ENCODE assay signal across 24 mouse cellular contexts in the genomic region with DNA sequence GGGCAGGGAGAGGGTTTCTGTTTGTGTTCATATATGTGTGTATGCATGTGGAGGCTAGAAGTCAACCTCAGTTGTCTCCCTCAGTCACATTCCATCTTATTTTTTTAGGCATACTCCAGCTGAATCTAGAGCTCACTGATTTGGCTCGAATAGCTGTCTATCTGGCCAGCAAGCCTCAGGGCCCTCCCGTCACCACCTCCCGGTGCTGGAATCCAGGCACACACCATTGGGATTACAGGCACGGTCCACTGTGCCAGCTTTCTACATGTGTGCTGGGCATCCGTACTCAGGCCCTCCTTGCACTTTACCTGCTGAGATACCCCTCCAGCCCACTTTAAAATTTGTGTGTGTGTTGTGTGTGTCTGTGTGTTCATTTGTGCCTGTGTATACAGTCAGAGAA. TPM values are rescaled to one million over a fixed set of nuclear protein-coding genes. Genes with fewer than 3 reads are reported as not detected.
DNase-seq lines count a peak whose midpoint lies in the region; ATAC-seq and TF ChIP-seq lines count a peak whose summit lies in the region.
"Had no signal": no experiment of that assay in that cellular context is flagged by ENCODE, and none has a peak within 500 bp of the region (broad histone marks: within the 10 kb centered on the region; RNA-seq: fewer than 3 reads in every experiment).

No protein-coding gene starts in this region.

- no peaks in the 10 kb centered on the region for H3K9me3 ChIP-seq in heart, embryonic 13.5 days
- H3K9me3 ChIP-seq: hindbrain, embryonic 15.5 days; limb, embryonic 12.5 days; liver, embryonic 12.5 days; neural tube, embryonic 13.5 days had no signal

- H3K79me2 ChIP-seq in heart, adult 2 months (replicated peaks; ENCODE audit: control insufficient read depth, insufficient read depth, low read length): no peaks in the 10 kb centered on the region

- peaks cover 2% of the 10 kb centered on the region; the same call in 1 of the 2 replicates for H3K4me1 ChIP-seq in heart, adult 2 months (ENCODE audit: control insufficient read depth, insufficient read depth, low read length)
- H3K4me1 ChIP-seq in heart, embryonic 13.5 days: peaks cover 42% of the 10 kb centered on the region
- H3K4me1 ChIP-seq: limb, embryonic 12.5 days; neural tube, embryonic 13.5 days had no signal

- TF ChIP-seq EP300 in heart, adult 2 months (IDR thresholded peaks at IDR 0.05; ENCODE audit: insufficient read depth, low read depth, low read length): no peak

- peak overlapping the region; percentile 34 for H3K27ac ChIP-seq in heart, adult 2 months
- peak overlapping the region; percentile 61 for H3K27ac ChIP-seq in heart, embryonic 13.5 days (replicated peaks)
- H3K27ac ChIP-seq in layer of hippocampus, adult 2 months: no peak overlapping the region
- H3K27ac ChIP-seq: hindbrain, embryonic 15.5 days; limb, embryonic 12.5 days; liver, embryonic 12.5 days; neural tube, embryonic 13.5 days had no signal

- H3K27me3 ChIP-seq in heart, adult 2 months (ENCODE audit: control insufficient read depth, insufficient read depth, low read length): no peaks in the 10 kb centered on the region
- H3K27me3 ChIP-seq in heart, embryonic 13.5 days (replicated peaks): no peaks in the 10 kb centered on the region
- H3K27me3 ChIP-seq: hindbrain, embryonic 15.5 days; limb, embryonic 12.5 days; liver, embryonic 12.5 days; neural tube, embryonic 13.5 days had no signal

- no peak overlapping the region for H3K4me2 ChIP-seq in heart, embryonic 13.5 days
- H3K4me2 ChIP-seq: hindbrain, embryonic 15.5 days; limb, embryonic 12.5 days; liver, embryonic 12.5 days; neural tube, embryonic 13.5 days had no signal

- no peak for ATAC-seq in heart, embryonic 13.5 days (ENCODE audit: extremely low read depth, insufficient number of reproducible peaks, low FRiP score, low TSS enrichment)
- ATAC-seq: CD4-positive, CD25-positive, alpha-beta regulatory T cell, adult 4 months; forebrain, embryonic 14.5 days; liver, embryonic 12.5 days; midbrain, embryonic 16.5 days had no signal

- intact Hi-C loops in heart, adult 2 months (cut with DNase I): no loop called here
- intact Hi-C loops in heart, postnatal 14 days (cut with DNase I): no loop called here

- no peak overlapping the region for H3K4me3 ChIP-seq in heart, adult 2 months
- H3K4me3 ChIP-seq in heart, embryonic 13.5 days: no peak overlapping the region
- no peak overlapping the region for H3K4me3 ChIP-seq in layer of hippocampus, adult 2 months
- H3K4me3 ChIP-seq: hindbrain, embryonic 15.5 days; limb, embryonic 12.5 days; liver, embryonic 12.5 days; myocyte; neural tube, embryonic 13.5 days had no signal

- WGBS in heart, adult 2 months: 55% methylated on average over 5 of the region's 5 CpGs
- WGBS in heart, embryonic 13.5 days: 31% methylated on average over 5 of the region's 5 CpGs

- TF ChIP-seq POLR2A in heart, adult 2 months (IDR thresholded peaks at IDR 0.05; ENCODE audit: insufficient read depth, low read depth, low read length): no peak

- TF ChIP-seq CTCF in heart, adult 2 months (IDR thresholded peaks at IDR 0.05): no peak
- TF ChIP-seq CTCF in layer of hippocampus, adult 2 months (conservative IDR thresholded peaks at IDR 0.05): no peak

- peaks cover 11% of the 10 kb centered on the region for H3K36me3 ChIP-seq in heart, adult 2 months (ENCODE audit: control insufficient read depth, insufficient read depth, low read length)
- peaks cover 31% of the 10 kb centered on the region for H3K36me3 ChIP-seq in heart, embryonic 13.5 days
- H3K36me3 ChIP-seq: liver, embryonic 12.5 days had no signal

- no peak overlapping the region for H3K9ac ChIP-seq in heart, adult 2 months (ENCODE audit: low read depth, low read length)
- no peak overlapping the region for H3K9ac ChIP-seq in heart, embryonic 13.5 days
- H3K9ac ChIP-seq: hindbrain, embryonic 15.5 days; limb, embryonic 12.5 days; liver, embryonic 12.5 days; neural tube, embryonic 13.5 days had no signal

- peak; percentile 23 to 38 for DNase-seq in cerebellum, postnatal 25 days
- no peak for DNase-seq in cerebellum, adult 11 months
- DNase-seq in heart, adult 2 months: peak; percentile 42 to 56
- peak; percentile 17 to 59 for DNase-seq in heart, postnatal 14 days
- DNase-seq in layer of hippocampus, adult 2 months (ENCODE audit: low spot score in 2 of 2): no peak
- no peak for DNase-seq in embryo, embryonic 10.5 days (ENCODE audit: low spot score)
- DNase-seq: cerebellum, adult 18-20 months; embryo, embryonic 11 days; kidney, adult 9 months; kidney, postnatal 14 days; layer of hippocampus, postnatal 36 days; lung, adult 2 months; lung, postnatal 4 days; right cerebral cortex, postnatal 4 days; thymus, postnatal 14 days had no signal

RNA-seq across cellular contexts. Expression of gene Strip2, which starts 41.2 kb away (rescaled TPM):
- 10 to 100 TPM; 46.9 to 49.8 TPM for total RNA-seq in heart, adult 2 months (2021)
- polyA plus RNA-seq in heart, adult 2 months (2012; rRNA removed): 24.2 and 42.5 TPM in 2 replicates
- 37.4 and 39.3 TPM in 2 replicates for polyA plus RNA-seq in heart, embryonic 13.5 days (2015; fragmentation: Nextera tagmentation; extraction: Ambion mirVana)
- total RNA-seq in heart, postnatal 14 days (2021): 10 to 100 TPM; 62.5 to 69.9 TPM
- total RNA-seq in layer of hippocampus, adult 2 months (2021): 10 to 100 TPM; 27.8 to 30.3 TPM

Comparison
In these comparisons a context has a peak if more than half of its experiments do, and no peak if none do; other contexts are left out.
1. DNase-seq: peak in cerebellum, postnatal 25 days (2 of 2), heart, adult 2 months (2 of 2) and heart, postnatal 14 days (2 of 2); none in cerebellum, adult 11 months (single experiment), layer of hippocampus, adult 2 months (0 of 2) and embryo, embryonic 10.5 days (single experiment).